Mouse (Mus musculus): ENCODE measurements around the gene Mphosph9.

GRCm38 (mm10) chr5:124214516-124215145 lies 113.1 kb downstream of the Mphosph9 start:
- TF ChIP-seq CTCF (IDR thresholded peaks at IDR 0.05; ENCODE audit: low read depth, low read length) = no peak
- TF ChIP-seq POLR2A (IDR thresholded peaks at IDR 0.05; ENCODE audit: extremely low read depth, insufficient read depth, low read length) = no peak

Data from liver, adult 2 months (tissue).